Mouse (Mus musculus) retina, postnatal 1 day (tissue): ENCODE measurements at regions not wholly inside any gene's neighbourhood (a gene's known extent, or its start where the extent isn't known, plus 50 kb on each side); places are given as distances from the start of the nearest gene placed in this dataset.

ENCODE experiments used
- DNase-seq: peaks from one replicate; pipeline ENCODE4 v3.0.0-alpha.2; 2012

GRCm38 (mm10) chr14:80485149-80485548 lies 501.3 kb downstream of the Olfm4 start:
- no peak for DNase-seq

- no peak for DNase-seq
These were observed 502.7 kb downstream of the Olfm4 start for GRCm38 (mm10) chr14:80486605-80487004.

- no peak for DNase-seq
These were observed 508.4 kb downstream of the Olfm4 start for GRCm38 (mm10) chr14:80492043-80492900.

GRCm38 (mm10) chr14:80492901-80493279 lies 509.0 kb downstream of the Olfm4 start:
- no peak for DNase-seq

GRCm38 (mm10) chr14:80504351-80504750 lies 520.5 kb downstream of the Olfm4 start:
- no peak for DNase-seq

GRCm38 (mm10) chr14:80516626-80517025 lies 532.7 kb downstream of the Olfm4 start:
- DNase-seq = no peak

GRCm38 (mm10) chr14:80521216-80521615 lies 537.3 kb downstream of the Olfm4 start:
- no peak for DNase-seq

GRCm38 (mm10) chr14:80521631-80522030 lies 537.8 kb downstream of the Olfm4 start:
- DNase-seq = no peak

- no peak for DNase-seq
These were observed 538.7 kb downstream of the Olfm4 start for GRCm38 (mm10) chr14:80522536-80522935.

- DNase-seq = no peak
These were observed 544.6 kb downstream of the Olfm4 start for GRCm38 (mm10) chr14:80528419-80529028.

- DNase-seq = no peak
These were observed 552.3 kb downstream of the Olfm4 start for GRCm38 (mm10) chr14:80536044-80536745.

GRCm38 (mm10) chr14:80559950-80560349 lies 576.1 kb downstream of the Olfm4 start:
- DNase-seq = no peak
